Mouse (Mus musculus): ENCODE data around the gene 9930021J03Rik.

The 9930021J03Rik gene

GRCm38 (mm10) chr19:29713451-29713850 lies 92.3 kb downstream of the 9930021J03Rik start:
- CTCF ChIA-PET: no interaction called here
- POLR2A ChIA-PET: interaction anchor here in 2 of 4 experiments (0.5 to 1.4 kb wide), 5 partner anchors 9 to 747 kb away, joined by 3 to 8 read pairs (median 3); no protein-coding TSS in a partner anchor

- CTCF ChIA-PET: no interaction called here
These were observed 96.3 kb downstream of the 9930021J03Rik start for GRCm38 (mm10) chr19:29709461-29709860.

GRCm38 (mm10) chr19:29708461-29708860 lies 97.3 kb downstream of the 9930021J03Rik start:
- CTCF ChIA-PET: no interaction called here
- POLR2A ChIA-PET: interaction anchor here in 3 of 4 experiments (0.6 to 1.4 kb wide), 5 partner anchors 9 to 98 kb away, joined by 3 to 6 read pairs (median 3); no protein-coding TSS in a partner anchor

More at GRCm38 (mm10) chr19:29709461-29709860, 96.3 kb downstream of the 9930021J03Rik start:
- POLR2A ChIA-PET: interaction anchor here in 1 of 4 experiments (0.6 to 1.0 kb wide), 3 partner anchors 104 to 1516 kb away, joined by 3 read pairs; no protein-coding TSS in a partner anchor

GRCm38 (mm10) chr19:29708003-29708402 lies 97.8 kb downstream of the 9930021J03Rik start:
- CTCF ChIA-PET: no interaction called here
- POLR2A ChIA-PET: interaction anchor here in 2 of 4 experiments (1.0 to 1.4 kb wide), 4 partner anchors 9 to 35 kb away, joined by 3 to 6 read pairs (median 4); no protein-coding TSS in a partner anchor

- ChIA-PET POLR2A (interaction anchor here in 2 of 4 experiments (1.3 to 1.4 kb wide), 3 partner anchors 10 to 34 kb away, joined by 3 to 6 read pairs (median 4); no protein-coding TSS in a partner anchor), CTCF (no interaction called here)
These were observed 98.4 kb downstream of the 9930021J03Rik start for GRCm38 (mm10) chr19:29707314-29707898.

GRCm38 (mm10) chr19:29704436-29704835 lies 101.4 kb downstream of the 9930021J03Rik start:
- CTCF ChIA-PET: interaction anchor here in 2 of 4 experiments (1.1 to 1.2 kb wide), 2 partner anchors 56 to 57 kb away, joined by 3 to 5 read pairs; partner anchors contain the start of gene Ermp1 (in 2 of the 2)

GRCm38 (mm10) chr19:29701707-29702106 lies 104.1 kb downstream of the 9930021J03Rik start:
- CTCF ChIA-PET: no interaction called here
- POLR2A ChIA-PET: interaction anchor here in 1 of 4 experiments (0.6 to 1.2 kb wide), 2 partner anchors 20 to 23 kb away, joined by 3 to 6 read pairs; no protein-coding TSS in a partner anchor

More at GRCm38 (mm10) chr19:29704436-29704835, 101.4 kb downstream of the 9930021J03Rik start:
- POLR2A ChIA-PET: interaction anchor here (0.6 to 2.3 kb wide), 13 partner anchors 8 to 637 kb away, joined by 3 to 9 read pairs (median 4); partner anchors contain the start of genes 9930021J03Rik (in 1 of the 4) and Ermp1 (in 1 of the 4)

GRCm38 (mm10) chr19:29697245-29697874 lies 108.4 kb downstream of the 9930021J03Rik start, which contains the start of gene Mlana:
Mlana (plus strand) TSS chr19:29697824.
- ChIA-PET POLR2A (interaction anchor here in 2 of 4 experiments (1.1 kb wide), 2 partner anchors 15 to 109 kb away, joined by 3 to 4 read pairs; partner anchors contain the start of gene 9930021J03Rik (in 1 of the 2)), CTCF (no interaction called here)

GRCm38 (mm10) chr19:29696840-29697239 lies 108.9 kb downstream of the 9930021J03Rik start:
- CTCF ChIA-PET: no interaction called here
- POLR2A ChIA-PET: interaction anchor here in 3 of 4 experiments (0.6 to 1.1 kb wide), 4 partner anchors 16 to 132 kb away, joined by 3 to 7 read pairs (median 4); partner anchors contain the start of gene 9930021J03Rik (in 1 of the 3)

- ChIA-PET POLR2A (interaction anchor here in 2 of 4 experiments (0.6 to 0.7 kb wide), 2 partner anchors 62 to 131 kb away, joined by 3 to 7 read pairs; no protein-coding TSS in a partner anchor), CTCF (interaction anchor here in 1 of 4 experiments (1.0 kb wide), 1 partner anchor 21 kb away, joined by 3 read pairs; no protein-coding TSS in a partner anchor)
These were observed 109.5 kb downstream of the 9930021J03Rik start for GRCm38 (mm10) chr19:29696309-29696708.

- ChIA-PET CTCF (no interaction called here), POLR2A (no interaction called here)
These were observed 110.7 kb downstream of the 9930021J03Rik start for GRCm38 (mm10) chr19:29695071-29695470.

GRCm38 (mm10) chr19:29683844-29684540 lies 121.8 kb downstream of the 9930021J03Rik start:
- POLR2A ChIA-PET: interaction anchor here in 3 of 4 experiments (1.0 to 2.5 kb wide), 9 partner anchors 9 to 346 kb away, joined by 3 to 13 read pairs (median 4); partner anchors contain the start of gene Uhrf2 (in 1 of the 3)
- CTCF ChIA-PET: interaction anchor here in 3 of 4 experiments (0.6 to 1.8 kb wide), 4 partner anchors 8 to 491 kb away, joined by 3 to 11 read pairs (median 4); no protein-coding TSS in a partner anchor

- POLR2A ChIA-PET: interaction anchor here in 1 of 4 experiments (0.6 kb wide), 1 partner anchor 115 kb away, joined by 4 read pairs; no protein-coding TSS in a partner anchor
These were observed 125.3 kb downstream of the 9930021J03Rik start for GRCm38 (mm10) chr19:29680182-29681152.

GRCm38 (mm10) chr19:29678181-29678778 lies 127.5 kb downstream of the 9930021J03Rik start:
- ChIA-PET CTCF (interaction anchor here in 2 of 4 experiments (0.6 to 1.0 kb wide), 2 partner anchors 30 to 59 kb away, joined by 3 read pairs; partner anchors contain the start of gene Ermp1 (in 1 of the 2)), POLR2A (interaction anchor here in 1 of 4 experiments (0.6 to 1.5 kb wide), 7 partner anchors 14 to 1119 kb away, joined by 3 to 4 read pairs (median 3); partner anchors contain the start of gene Uhrf2)

More at GRCm38 (mm10) chr19:29680182-29681152, 125.3 kb downstream of the 9930021J03Rik start:
- CTCF ChIA-PET: interaction anchor here in 1 of 4 experiments (1.0 kb wide), 1 partner anchor 143 kb away, joined by 3 read pairs; no protein-coding TSS in a partner anchor

- ChIA-PET POLR2A (interaction anchor here (0.5 to 2.9 kb wide), 15 partner anchors 7 to 610 kb away, joined by 3 to 13 read pairs (median 4); partner anchors contain the start of gene Ermp1 (in 1 of the 4)), CTCF (interaction anchor here in 3 of 4 experiments (0.6 to 1.5 kb wide), 4 partner anchors 8 to 1733 kb away, joined by 3 to 4 read pairs (median 4); no protein-coding TSS in a partner anchor)
These were observed 129.2 kb downstream of the 9930021J03Rik start for GRCm38 (mm10) chr19:29676479-29677193.

All from embryonic stem cell, embryonic (primary cell).